Mouse (Mus musculus) heart, adult 2 months (tissue): ENCODE results near the gene Gm21987.

ENCODE experiments used
- CTCF ChIP-seq: fragments of 200-600 bp; IDR thresholded peaks from 2 replicates; pipeline ENCODE4 v1.8.1; 2022; ENCODE audit warnings: antibody characterized with exemption, mild to moderate bottlenecking, moderate library complexity
- POLR2A ChIP-seq: fragments of 200-500 bp; IDR thresholded peaks from 2 replicates; pipeline ENCODE4 v1.6.1; 2011; ENCODE audit warnings: mild to moderate bottlenecking, low read depth, low read length, control low read depth; ENCODE audit not compliant: insufficient read depth

- TF ChIP-seq CTCF (no peak), POLR2A (no peak)
These were observed 13.0 kb downstream of the Gm21987 start for GRCm38 (mm10) chr16:38359857-38360256.
